Mouse (Mus musculus) embryonic fibroblast, embryonic 13.5 days (primary cell): ENCODE results near the gene Gse1. TPM values are rescaled to one million over a fixed set of nuclear protein-coding genes. Genes with fewer than 3 reads are reported as not detected.
A peak's percentile ranks its signal among the peaks of the same experiment; 100 is the strongest.

Experiments used
- H3K27ac ChIP-seq: 2 replicates; pipeline ENCODE4 v1.5.1; 2012; ENCODE audit warnings: low read length, control low read depth, inconsistent platforms; ENCODE audit not compliant: insufficient read depth
- H3K4me1 ChIP-seq: 2 replicates; pipeline ENCODE4 v1.6.1; 2011; ENCODE audit warnings: low read length; ENCODE audit not compliant: control insufficient read depth, insufficient read depth
- H3K4me3 ChIP-seq: 2 replicates; pipeline ENCODE4 v1.5.1; 2011; ENCODE audit warnings: mild to moderate bottlenecking, control low read depth, low read length; ENCODE audit not compliant: insufficient read depth
- CTCF ChIP-seq: IDR thresholded peaks from 2 replicates; pipeline ENCODE4 v1.5.1; 2011; ENCODE audit warnings: mild to moderate bottlenecking, control low read depth, low read length, moderate library complexity, borderline replicate concordance; ENCODE audit not compliant: insufficient read depth
- POLR2A ChIP-seq: IDR thresholded peaks from 2 replicates; pipeline ENCODE4 v1.6.1; 2011; ENCODE audit warnings: low read depth, mild to moderate bottlenecking, control low read depth, low read length, moderate library complexity
- polyA plus RNA-seq: library from polyadenylated mRNA; stranded (reverse); fragments of >200 nt; gene quantifications from 2 replicates; pipeline ENCODE4 v1.2.4, GENCODE M21; 2011; ENCODE audit warnings: low read depth; ENCODE audit not compliant: missing spikeins, insufficient read length

The Gse1 gene
- polyA plus RNA-seq, 1 experiment: 13.4 TPM

GRCm38 (mm10) chr8:120375170-120375569 lies 146.9 kb downstream of the Gse1 start:
- Histone ChIP-seq H3K4me3 (no peak overlapping the region), H3K27ac (no peak overlapping the region), H3K4me1 (no peaks in the 10 kb centered on the region)
- TF ChIP-seq POLR2A: no peak
- no peak for TF ChIP-seq CTCF

- no peak for TF ChIP-seq POLR2A
- TF ChIP-seq CTCF: no peak
- Histone ChIP-seq H3K27ac (no peak overlapping the region), H3K4me1 (no peaks in the 10 kb centered on the region), H3K4me3 (no peak overlapping the region)
These were observed 148.0 kb downstream of the Gse1 start for GRCm38 (mm10) chr8:120376215-120376614.

- H3K27ac ChIP-seq: no peak overlapping the region
These were observed 148.9 kb downstream of the Gse1 start for GRCm38 (mm10) chr8:120376847-120377802.

GRCm38 (mm10) chr8:120377803-120378189 lies 149.5 kb downstream of the Gse1 start:
- Histone ChIP-seq H3K4me3 (no peak overlapping the region), H3K27ac (no peak overlapping the region), H3K4me1 (peaks cover under 1% of the 10 kb centered on the region; the same call in 1 of the 2 replicates)

More at GRCm38 (mm10) chr8:120376847-120377802, 148.9 kb downstream of the Gse1 start:
- no peaks in the 10 kb centered on the region for H3K4me1 ChIP-seq
- TF ChIP-seq CTCF (no peak), POLR2A (no peak)
- no peak overlapping the region for H3K4me3 ChIP-seq

GRCm38 (mm10) chr8:120378306-120378705 lies 150.1 kb downstream of the Gse1 start:
- H3K27ac ChIP-seq: no peak overlapping the region
- TF ChIP-seq POLR2A (no peak), CTCF (no peak)

More at GRCm38 (mm10) chr8:120377803-120378189, 149.5 kb downstream of the Gse1 start:
- TF ChIP-seq CTCF: no peak
- no peak for TF ChIP-seq POLR2A

GRCm38 (mm10) chr8:120379015-120379414 lies 150.8 kb downstream of the Gse1 start:
- H3K4me3 ChIP-seq: no peak overlapping the region
- H3K27ac ChIP-seq: no peak overlapping the region
- H3K4me1 ChIP-seq: peaks cover 12% of the 10 kb centered on the region
- TF ChIP-seq CTCF (no peak), POLR2A (no peak)

More at GRCm38 (mm10) chr8:120378306-120378705, 150.1 kb downstream of the Gse1 start:
- Histone ChIP-seq H3K4me1 (peaks cover 5% of the 10 kb centered on the region), H3K4me3 (no peak overlapping the region)

- TF ChIP-seq POLR2A (no peak), CTCF (no peak)
- Histone ChIP-seq H3K4me3 (no peak overlapping the region), H3K4me1 (peaks cover 12% of the 10 kb centered on the region), H3K27ac (peak overlapping the region; percentile 42)
These were observed 153.6 kb downstream of the Gse1 start for GRCm38 (mm10) chr8:120381865-120382264.

GRCm38 (mm10) chr8:120382436-120383203 lies 154.4 kb downstream of the Gse1 start:
- peaks cover 12% of the 10 kb centered on the region for H3K4me1 ChIP-seq
- no peak for TF ChIP-seq POLR2A
- TF ChIP-seq CTCF: no peak
- peak overlapping the region; percentile 55 for H3K27ac ChIP-seq
- H3K4me3 ChIP-seq: no peak overlapping the region

GRCm38 (mm10) chr8:120383204-120383560 lies 154.9 kb downstream of the Gse1 start:
- Histone ChIP-seq H3K4me1 (peaks cover 12% of the 10 kb centered on the region), H3K27ac (peak overlapping the region; percentile 55), H3K4me3 (no peak overlapping the region)
- TF ChIP-seq POLR2A: no peak
- no peak for TF ChIP-seq CTCF
